Mouse (Mus musculus): Measurements from ENCODE around the gene Zdhhc24.

DNA sequence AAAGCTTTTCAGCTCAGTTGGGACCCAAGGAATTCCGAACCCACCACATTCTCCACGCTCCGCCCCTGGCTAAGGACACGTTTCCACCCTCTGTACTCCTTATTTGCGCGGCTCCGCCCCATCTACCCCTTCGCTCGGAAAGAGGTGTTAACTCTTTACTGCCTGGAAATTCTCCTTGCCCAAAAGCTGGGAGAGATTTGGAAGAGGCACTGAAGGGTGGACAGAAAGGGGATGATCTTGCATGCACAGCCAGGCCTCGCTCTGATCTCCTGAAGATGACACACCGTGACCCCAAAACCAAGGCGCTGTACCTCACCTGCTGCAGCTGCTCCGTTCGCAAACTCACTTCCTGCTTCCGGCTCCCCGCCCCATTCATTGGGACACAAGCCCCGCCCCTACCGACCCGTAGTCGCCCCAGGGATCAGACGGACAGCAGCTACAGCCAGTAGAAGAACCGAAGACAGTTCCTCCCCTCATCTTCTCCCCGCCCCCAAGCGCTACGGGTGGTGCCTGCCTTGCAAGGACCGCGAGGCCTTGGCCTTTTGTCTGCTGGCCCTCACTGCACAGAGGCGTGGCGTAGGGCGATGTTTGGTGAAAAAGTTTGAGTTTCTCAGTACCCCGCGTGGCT, 49.5 kb downstream of the Zdhhc24 start, which contains the start of gene Dpp3:
- no peak for TF ChIP-seq CTCF (IDR thresholded peaks at IDR 0.05; ENCODE audit: extremely low read depth, insufficient read depth, low read length)
- TF ChIP-seq POLR2A (IDR thresholded peaks at IDR 0.05; ENCODE audit: extremely low read depth, insufficient read depth, low read length) = peak; percentile 81
